Mouse (Mus musculus) forebrain, embryonic 16.5 days (tissue): ENCODE results near the gene Neil3. TPM values are rescaled to one million over a fixed set of nuclear protein-coding genes. Genes with fewer than 3 reads are reported as not detected.
"Not testable (repeated sequence)": the region's sequence is repeated elsewhere in the genome, so short reads cannot be mapped to it uniquely, and the experiment has no call there.

Source experiments
- ATAC-seq: fragments of 200-750 bp; cut with Nextera tagmentation; 2 replicates; pipeline ENCODE4 v1.8.0; 2017; ENCODE audit warnings: mild to moderate bottlenecking, moderate library complexity
- H3K27ac ChIP-seq: fragments of 300-500 bp; sonication (generic); 2 replicates; pipeline ENCODE4 v1.5.1; 2014; ENCODE audit warnings: low read length, control low read depth
- H3K27me3 ChIP-seq: fragments of 300-500 bp; sonication (generic); replicated peaks from 2 replicates; pipeline ENCODE4 v1.6.1; 2014; ENCODE audit warnings: low read length; ENCODE audit not compliant: control insufficient read depth, insufficient read depth
- H3K36me3 ChIP-seq: fragments of 300-500 bp; sonication (generic); 2 replicates; pipeline ENCODE4 v1.6.1; 2014; ENCODE audit not compliant: control insufficient read depth, insufficient read depth
- H3K4me1 ChIP-seq: fragments of 300-500 bp; sonication (generic); replicated peaks from 2 replicates; pipeline ENCODE4 v1.6.1; 2014; ENCODE audit warnings: low read length; ENCODE audit not compliant: control insufficient read depth, insufficient read depth
- H3K4me2 ChIP-seq: fragments of 300-500 bp; sonication (generic); 2 replicates; pipeline ENCODE4 v1.6.1; 2014; ENCODE audit warnings: mild to moderate bottlenecking, low read length, control low read depth
- H3K4me3 ChIP-seq: fragments of 300-500 bp; sonication (generic); replicated peaks from 2 replicates; pipeline ENCODE4 v1.5.1; 2014; ENCODE audit warnings: mild to moderate bottlenecking, low read length, control low read depth
- H3K9ac ChIP-seq: fragments of 300-500 bp; sonication (generic); replicated peaks from 2 replicates; pipeline ENCODE4 v1.6.1; 2014; ENCODE audit warnings: low read depth, low read length, control low read depth
- H3K9me3 ChIP-seq: fragments of 300-500 bp; sonication (generic); 2 replicates; pipeline ENCODE4 v1.6.1; 2016; ENCODE audit warnings: low read length; ENCODE audit not compliant: control insufficient read depth
- WGBS: fragments of 180-500 bp; shearing (Covaris S2); extraction: QIAGEN DNeasy Blood & Tissue Kit; methylation state at CpG from one replicate; pipeline ENCODE4 v1.1.7; 2014; 5-methylcytosine and 5-hydroxymethylcytosine counted together
- polyA plus RNA-seq: library from polyadenylated mRNA; unstranded; fragments of >200 nt; fragmentation: Nextera tagmentation; extraction: Ambion mirVana; gene quantifications from 2 replicates; pipeline ENCODE4 v1.2.1, GENCODE M21; 2015

Gene Neil3
- polyA plus RNA-seq, 1 experiment from 2014 or later: 15.8 TPM

DNA sequence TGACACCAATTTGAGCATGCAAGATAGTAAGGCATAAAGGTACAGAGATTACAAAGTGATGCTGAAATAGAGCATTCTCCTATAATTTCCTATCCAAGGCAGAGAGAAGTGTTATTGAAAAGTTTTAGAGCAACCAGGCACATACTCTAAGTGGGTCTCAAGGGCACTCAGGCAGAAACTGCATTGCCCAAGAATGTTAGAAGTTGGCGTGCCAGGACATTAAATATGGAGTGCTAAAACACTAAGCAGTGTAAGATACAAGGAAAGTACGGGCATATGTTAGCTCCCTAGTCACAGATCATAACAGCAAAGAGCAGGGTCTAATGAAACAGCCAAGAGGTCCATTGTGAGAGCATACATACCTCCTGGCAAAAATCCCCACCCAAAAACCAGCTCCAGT lies 65.3 kb downstream of the Neil3 start:
- Histone ChIP-seq H3K4me2 (no peak overlapping the region), H3K27ac (no peak overlapping the region), H3K4me1 (no peaks in the 10 kb centered on the region; the same call in 1 of the 2 replicates), H3K36me3 (no peaks in the 10 kb centered on the region), H3K27me3 (no peaks in the 10 kb centered on the region), H3K9me3 (no peaks in the 10 kb centered on the region), H3K4me3 (no peak overlapping the region), H3K9ac (no peak overlapping the region)
- 62% methylated on average over 2 of the region's 2 CpGs for WGBS
- ATAC-seq: peak; percentile 73

DNA sequence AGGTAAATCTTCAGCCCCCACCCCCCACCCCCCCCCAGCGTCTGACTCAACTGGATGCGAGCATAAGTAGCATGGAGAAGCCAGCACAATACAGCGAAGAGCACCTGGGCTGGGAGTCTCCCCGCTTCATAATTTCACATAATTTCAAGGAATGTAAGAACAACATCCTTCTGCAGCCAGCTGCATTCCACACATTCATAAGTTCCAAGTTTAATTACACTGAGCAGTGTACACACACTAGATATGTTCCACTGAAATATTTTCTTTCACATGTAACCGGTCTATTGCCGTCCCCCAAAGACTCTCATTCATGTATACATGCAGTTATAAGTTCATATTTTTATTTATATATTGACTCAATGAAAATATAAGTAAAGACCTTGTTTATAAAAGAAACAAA lies 72.6 kb downstream of the Neil3 start:
- H3K4me3 ChIP-seq: no peak overlapping the region
- H3K27me3 ChIP-seq: no peaks in the 10 kb centered on the region
- H3K9ac ChIP-seq: no peak overlapping the region
- H3K9me3 ChIP-seq: no peaks in the 10 kb centered on the region
- H3K36me3 ChIP-seq: no peaks in the 10 kb centered on the region
- WGBS: 92% methylated on average over 6 of the region's 6 CpGs
- no peak overlapping the region for H3K27ac ChIP-seq
- no peak overlapping the region for H3K4me2 ChIP-seq
- no peaks in the 10 kb centered on the region for H3K4me1 ChIP-seq
- no peak for ATAC-seq

DNA sequence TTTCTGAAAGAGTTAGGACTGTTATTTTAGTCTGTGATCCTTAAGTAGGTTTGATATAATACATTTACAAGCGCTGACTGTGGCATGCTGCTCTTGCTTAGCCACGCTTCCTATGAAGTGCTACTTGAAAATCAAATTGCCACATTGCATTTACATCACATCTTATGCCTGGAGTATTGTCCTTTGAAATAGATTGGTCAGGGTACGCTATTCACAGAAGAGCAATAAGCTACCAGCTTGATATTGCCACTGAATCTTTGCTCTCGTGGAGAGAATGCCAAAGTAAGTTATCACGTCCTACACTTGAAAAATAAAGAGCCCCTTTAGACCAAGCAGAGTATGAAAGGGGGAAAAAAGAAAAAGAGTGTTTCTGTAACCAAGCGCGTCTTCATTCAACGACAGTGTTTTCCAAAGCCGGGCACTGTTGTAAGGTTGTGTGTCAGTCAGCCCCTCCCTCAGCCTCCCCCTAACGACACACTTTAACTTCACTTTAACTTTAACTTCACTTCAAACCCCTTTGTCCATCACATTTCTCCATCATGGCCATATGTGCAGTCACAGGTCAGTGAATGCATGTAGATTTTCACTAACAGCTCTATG lies 76.3 kb downstream of the Neil3 start:
- Histone ChIP-seq H3K9ac (no peak overlapping the region), H3K27ac (no peak overlapping the region), H3K27me3 (no peaks in the 10 kb centered on the region), H3K4me2 (no peak overlapping the region), H3K36me3 (no peaks in the 10 kb centered on the region), H3K9me3 (no peaks in the 10 kb centered on the region), H3K4me1 (no peaks in the 10 kb centered on the region), H3K4me3 (no peak overlapping the region)
- no peak for ATAC-seq
- 71% methylated on average over 10 of the region's 10 CpGs for WGBS

DNA sequence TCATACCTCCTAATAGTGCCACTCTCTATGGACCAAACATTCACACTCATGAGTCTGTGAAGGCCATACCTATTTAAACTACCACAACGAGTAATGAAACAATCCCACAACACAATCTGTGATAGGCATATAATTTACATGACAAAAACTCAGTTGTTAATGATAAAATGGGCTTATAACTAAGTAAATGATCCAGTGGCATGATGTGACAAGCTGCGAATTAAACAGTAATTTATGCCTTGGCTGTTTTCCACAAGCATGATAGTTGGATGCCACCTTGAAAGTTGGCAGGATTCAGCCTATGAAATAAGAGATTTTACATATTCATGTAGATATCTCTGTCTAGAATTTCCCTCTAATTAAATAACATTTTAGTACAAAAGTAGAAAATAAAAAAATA lies 99.3 kb downstream of the Neil3 start:
- H3K9ac ChIP-seq: no peak overlapping the region
- no peaks in the 10 kb centered on the region for H3K36me3 ChIP-seq
- no peak overlapping the region for H3K4me2 ChIP-seq
- no peak overlapping the region for H3K27ac ChIP-seq
- ATAC-seq: peak; percentile 74
- no peak overlapping the region for H3K4me3 ChIP-seq
- H3K27me3 ChIP-seq: no peaks in the 10 kb centered on the region
- no peaks in the 10 kb centered on the region for H3K9me3 ChIP-seq
- no peaks in the 10 kb centered on the region; the same call in 1 of the 2 replicates for H3K4me1 ChIP-seq
- 24% methylated on average over 2 of the region's 2 CpGs for WGBS

DNA sequence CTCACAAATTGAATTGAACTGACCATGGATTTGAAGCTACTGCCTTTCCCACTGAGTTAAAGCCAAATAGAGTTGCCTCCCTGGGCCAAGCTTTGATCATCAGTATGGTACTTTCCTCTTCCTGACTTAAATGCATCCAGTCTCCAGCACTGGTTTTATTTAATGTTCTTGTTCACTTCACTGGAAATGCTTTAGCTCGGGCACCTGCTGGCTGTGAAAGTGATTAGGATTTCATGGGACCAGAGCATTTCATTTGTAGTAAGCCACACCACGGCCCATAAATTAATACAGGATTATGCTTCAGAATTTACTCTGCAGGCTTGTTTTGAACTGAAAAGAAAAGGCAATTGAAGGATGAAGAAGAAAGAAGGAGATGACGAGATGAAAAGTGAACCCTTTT lies 100.8 kb downstream of the Neil3 start:
- not testable (repeated sequence) for H3K27me3 ChIP-seq, H3K9me3 ChIP-seq, H3K27ac ChIP-seq, H3K4me3 ChIP-seq, H3K4me2 ChIP-seq, H3K4me1 ChIP-seq, ATAC-seq, H3K9ac ChIP-seq, H3K36me3 ChIP-seq
- 19% methylated on average over 3 of the region's 3 CpGs for WGBS

Other genes starting within 250 kb of the Neil3 start
- gene Aga, start 127.3 kb downstream of the Neil3 start, polyA plus RNA-seq: 9.8 and 12.1 TPM in 2 replicates